Mouse (Mus musculus) MEL (cell line): ENCODE data around the gene Cyfip1. TPM values are rescaled to one million over a fixed set of nuclear protein-coding genes. Genes with fewer than 3 reads are reported as not detected.

Experiments used
- DNase-seq: peaks from one replicate; pipeline ENCODE4 v3.0.0; 2011; ENCODE audit warnings: low read depth, low spot score
- H3K27ac ChIP-seq: 2 replicates; pipeline ENCODE4 v1.5.1; 2012; ENCODE audit warnings: low read depth, mild to moderate bottlenecking, control low read depth, low read length, moderate library complexity; ENCODE audit not compliant: control insufficient read depth
- H3K27me3 ChIP-seq, 2 experiments: fragments of 150-350 bp in 1 of 2; sonication (generic) in 1 of 2; 2 replicates each; pipeline ENCODE4 v1.6.1; 2012; ENCODE audit warnings: low read length in 2 of 2, mild to moderate bottlenecking in 2 of 2, improper control_type of control experiment in 1 of 2, moderate library complexity in 1 of 2; ENCODE audit not compliant: insufficient read depth in 2 of 2, control insufficient read depth in 1 of 2
- H3K36me3 ChIP-seq, 2 experiments: 2 replicates each; pipeline ENCODE4 v1.6.1; 2012 to 2014; ENCODE audit warnings: low read length in 2 of 2, improper control_type of control experiment in 1 of 2, inconsistent platforms in 1 of 2, mild to moderate bottlenecking in 1 of 2; ENCODE audit not compliant: insufficient read depth in 2 of 2, control insufficient read depth in 1 of 2
- H3K4me1 ChIP-seq, 2 experiments: fragments of 150-350 bp in 1 of 2; sonication (generic) in 1 of 2; 2 replicates each; pipeline ENCODE4 v1.6.1; 2012; ENCODE audit warnings: low read length in 2 of 2, improper control_type of control experiment in 1 of 2, mild to moderate bottlenecking in 1 of 2; ENCODE audit not compliant: insufficient read depth in 2 of 2, control insufficient read depth in 1 of 2
- H3K4me3 ChIP-seq, 2 experiments: fragments of 150-350 bp in 1 of 2; sonication (generic) in 1 of 2; 2 replicates each; pipeline ENCODE4 v1.5.1; 2012; ENCODE audit warnings: low read depth in 2 of 2, low read length in 2 of 2, mild to moderate bottlenecking in 2 of 2, moderate library complexity in 2 of 2, control low read depth in 1 of 2, improper control_type of control experiment in 1 of 2; ENCODE audit not compliant: control insufficient read depth in 1 of 2, insufficient read depth in 1 of 2
- H3K79me2 ChIP-seq: 2 replicates; pipeline ENCODE4 v1.6.1; 2012; ENCODE audit warnings: mild to moderate bottlenecking, low read length, moderate library complexity; ENCODE audit not compliant: control insufficient read depth, poor library complexity, insufficient read depth
- H3K9ac ChIP-seq: 2 replicates; pipeline ENCODE4 v1.6.1; 2012; ENCODE audit warnings: low read depth, mild to moderate bottlenecking, control low read depth, low read length, moderate library complexity; ENCODE audit not compliant: control insufficient read depth, poor library complexity, severe bottlenecking
- H3K9me3 ChIP-seq: fragments of 150-350 bp; sonication (generic); replicated peaks from 2 replicates; pipeline ENCODE4 v1.6.1; 2012; ENCODE audit warnings: mild to moderate bottlenecking, low read length, improper control_type of control experiment, moderate library complexity; ENCODE audit not compliant: insufficient read depth
- CHD2 ChIP-seq: IDR thresholded peaks from 2 replicates; pipeline ENCODE4 v1.6.1; 2011; ENCODE audit warnings: low read length, improper control_type of control experiment
- CTCF ChIP-seq, 3 experiments: IDR thresholded peaks in 2 of 3; conservative IDR thresholded peaks in 1 of 3; 2 replicates each; pipeline ENCODE4 v1.5.1; 2011 to 2012; ENCODE audit warnings: low read length in 3 of 3, low read depth in 2 of 3, mild to moderate bottlenecking in 2 of 3, improper control_type of control experiment in 1 of 3, inconsistent platforms in 1 of 3, mixed read lengths in 1 of 3, moderate library complexity in 1 of 3; ENCODE audit not compliant: control insufficient read depth in 1 of 3, insufficient read depth in 1 of 3, poor library complexity in 1 of 3, severe bottlenecking in 1 of 3
- ELF1 ChIP-seq: IDR thresholded peaks from 2 replicates; pipeline ENCODE4 v1.6.1; 2014; ENCODE audit warnings: low read depth, mild to moderate bottlenecking, inconsistent platforms, low read length, improper control_type of control experiment, moderate library complexity
- EP300 ChIP-seq, 2 experiments: IDR thresholded peaks; 2 replicates each; pipeline ENCODE4 v1.6.1; 2011; ENCODE audit warnings: improper control_type of control experiment in 2 of 2, low read length in 2 of 2, low read depth in 1 of 2, mild to moderate bottlenecking in 1 of 2
- GABPA ChIP-seq: IDR thresholded peaks from 2 replicates; pipeline ENCODE4 v1.6.1; 2012; ENCODE audit warnings: low read depth, mild to moderate bottlenecking, inconsistent platforms, low read length, improper control_type of control experiment, moderate library complexity
- GATA1 ChIP-seq: IDR thresholded peaks from 2 replicates; pipeline ENCODE4 v1.6.1; 2011; ENCODE audit warnings: low read depth, low read length, improper control_type of control experiment
- HCFC1 ChIP-seq: IDR thresholded peaks from 2 replicates; pipeline ENCODE4 v1.6.1; 2012; ENCODE audit warnings: low read depth, mild to moderate bottlenecking, inconsistent platforms, low read length, improper control_type of control experiment, moderate library complexity
- JUND ChIP-seq: IDR thresholded peaks from 2 replicates; pipeline ENCODE4 v1.6.1; 2011; ENCODE audit warnings: low read depth, mild to moderate bottlenecking, improper control_type of control experiment, low read length
- KAT2A ChIP-seq: conservative IDR thresholded peaks from 2 replicates; pipeline ENCODE4 v1.6.1; 2012; ENCODE audit warnings: low read depth, low read length, improper control_type of control experiment, inconsistent platforms
- MAFK ChIP-seq: IDR thresholded peaks from 2 replicates; pipeline ENCODE4 v1.6.1; 2011; ENCODE audit warnings: low read depth, mild to moderate bottlenecking, low read length, improper control_type of control experiment, borderline replicate concordance
- MAZ ChIP-seq: IDR thresholded peaks from 2 replicates; pipeline ENCODE4 v1.6.1; 2012; ENCODE audit warnings: low read depth, mild to moderate bottlenecking, inconsistent platforms, low read length, improper control_type of control experiment
- MXI1 ChIP-seq: IDR thresholded peaks from 2 replicates; pipeline ENCODE4 v1.6.1; 2011; ENCODE audit warnings: mild to moderate bottlenecking, low read depth, low read length, improper control_type of control experiment
- MYC ChIP-seq: IDR thresholded peaks from 2 replicates; pipeline ENCODE4 v1.6.1; 2011; ENCODE audit warnings: low read depth, mild to moderate bottlenecking, low read length, improper control_type of control experiment, moderate library complexity
- NELFE ChIP-seq: IDR thresholded peaks from 2 replicates; pipeline ENCODE4 v1.6.1; 2011; ENCODE audit warnings: low read depth, low read length, improper control_type of control experiment
- POLR2A ChIP-seq, 2 experiments: IDR thresholded peaks; 2 replicates each; pipeline ENCODE4 v1.6.1; 2011 to 2012; ENCODE audit warnings: low read length in 2 of 2, mild to moderate bottlenecking in 2 of 2, control low read depth in 1 of 2, improper control_type of control experiment in 1 of 2, low read depth in 1 of 2, moderate library complexity in 1 of 2; ENCODE audit not compliant: control insufficient read depth in 1 of 2, insufficient read depth in 1 of 2, poor library complexity in 1 of 2
- POLR2AphosphoS2 ChIP-seq: IDR thresholded peaks from 2 replicates; pipeline ENCODE4 v1.6.1; 2011; ENCODE audit warnings: low read length, improper control_type of control experiment
- POLR2AphosphoS5 ChIP-seq: IDR thresholded peaks from 2 replicates; pipeline ENCODE4 v1.6.1; 2012; ENCODE audit warnings: low read depth, borderline replicate concordance, mild to moderate bottlenecking, inconsistent platforms, low read length, moderate library complexity, mixed read lengths
- RAD21 ChIP-seq: IDR thresholded peaks from 2 replicates; pipeline ENCODE4 v1.6.1; 2011; ENCODE audit warnings: mild to moderate bottlenecking, low read depth, low read length, improper control_type of control experiment
- SIN3A ChIP-seq: IDR thresholded peaks from 2 replicates; pipeline ENCODE4 v1.6.1; 2012; ENCODE audit warnings: low read length, improper control_type of control experiment, inconsistent platforms
- SMC3 ChIP-seq: IDR thresholded peaks from 2 replicates; pipeline ENCODE4 v1.6.1; 2011; ENCODE audit warnings: low read depth, low read length, improper control_type of control experiment
- TAL1 ChIP-seq: IDR thresholded peaks from 2 replicates; pipeline ENCODE4 v1.6.1; 2012; ENCODE audit warnings: mild to moderate bottlenecking, inconsistent platforms, low read length, moderate library complexity, mixed read lengths
- TBP ChIP-seq: IDR thresholded peaks from 2 replicates; pipeline ENCODE4 v1.8.0; 2011; ENCODE audit warnings: low read depth, low read length, improper control_type of control experiment
- TCF12 ChIP-seq: IDR thresholded peaks from 2 replicates; pipeline ENCODE4 v1.6.1; 2014; ENCODE audit warnings: low read depth, mild to moderate bottlenecking, inconsistent platforms, low read length, improper control_type of control experiment, moderate library complexity
- UBTF ChIP-seq: IDR thresholded peaks from 2 replicates; pipeline ENCODE4 v1.6.1; 2012; ENCODE audit warnings: low read depth, mild to moderate bottlenecking, inconsistent platforms, low read length, improper control_type of control experiment, moderate library complexity, borderline replicate concordance; ENCODE audit not compliant: insufficient read depth
- USF1 ChIP-seq: IDR thresholded peaks from 2 replicates; pipeline ENCODE4 v1.6.1; 2014; ENCODE audit warnings: low read depth, mild to moderate bottlenecking, inconsistent platforms, low read length, improper control_type of control experiment, moderate library complexity
- ZC3H11A ChIP-seq: IDR thresholded peaks from 2 replicates; pipeline ENCODE4 v1.6.1; 2012; ENCODE audit warnings: low read depth, mild to moderate bottlenecking, inconsistent platforms, low read length, improper control_type of control experiment
- ZKSCAN1 ChIP-seq: IDR thresholded peaks from 2 replicates; pipeline ENCODE4 v1.6.1; 2012; ENCODE audit warnings: low read depth, mild to moderate bottlenecking, inconsistent platforms, low read length, improper control_type of control experiment, moderate library complexity
- ZMIZ1 ChIP-seq: IDR thresholded peaks from 2 replicates; pipeline ENCODE4 v1.6.1; 2012; ENCODE audit warnings: low read depth, mild to moderate bottlenecking, inconsistent platforms, low read length, improper control_type of control experiment, moderate library complexity
- ZNF384 ChIP-seq: IDR thresholded peaks from 2 replicates; pipeline ENCODE4 v1.6.1; 2012; ENCODE audit warnings: low read depth, mild to moderate bottlenecking, inconsistent platforms, low read length, improper control_type of control experiment
- polyA plus RNA-seq, 2 experiments: library from polyadenylated mRNA; stranded (reverse) in 1 of 2; unstranded in 1 of 2; fragments of >175 nt in 1 of 2; fragments of >200 nt in 1 of 2; gene quantifications; 2 replicates each; pipeline versions ENCODE4 v1.2.1 to v1.2.4; 2012; ENCODE audit warnings: low replicate concordance in 2 of 2, low read depth in 1 of 2; ENCODE audit not compliant: insufficient read length in 2 of 2, insufficient read depth in 1 of 2, missing spikeins in 1 of 2
- total RNA-seq: library from RNA; depleted of rRNA; stranded (reverse); fragments of 300-350 nt; gene quantifications from 2 replicates; pipeline ENCODE4 v1.2.3, GENCODE M21; 2012

Cyfip1 gene
- total and polyA plus RNA-seq, 3 experiments, result 18.3 to 124 (median 27.6) TPM

DNA sequence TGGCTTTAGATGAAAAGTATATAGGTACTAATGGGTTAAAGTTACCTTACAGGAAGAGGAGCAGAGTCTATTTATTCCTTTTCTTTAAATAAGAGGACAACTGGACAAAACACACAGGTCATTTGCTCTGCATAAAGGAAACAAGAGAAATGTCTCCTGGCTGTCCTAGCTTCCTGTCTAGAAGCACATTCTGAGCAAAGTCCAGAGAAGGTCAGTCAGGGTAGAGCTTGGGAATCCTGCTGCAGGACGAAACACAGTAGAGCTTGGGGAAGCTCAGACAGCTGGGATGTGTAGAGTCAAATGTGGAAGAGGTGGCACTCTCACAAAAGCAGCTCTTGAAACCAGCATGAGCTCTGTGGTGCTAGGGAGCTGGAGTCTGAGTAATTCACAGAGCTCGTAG lies 68.8 kb downstream of the Cyfip1 start:
- no peak overlapping the region for H3K9ac ChIP-seq

DNA sequence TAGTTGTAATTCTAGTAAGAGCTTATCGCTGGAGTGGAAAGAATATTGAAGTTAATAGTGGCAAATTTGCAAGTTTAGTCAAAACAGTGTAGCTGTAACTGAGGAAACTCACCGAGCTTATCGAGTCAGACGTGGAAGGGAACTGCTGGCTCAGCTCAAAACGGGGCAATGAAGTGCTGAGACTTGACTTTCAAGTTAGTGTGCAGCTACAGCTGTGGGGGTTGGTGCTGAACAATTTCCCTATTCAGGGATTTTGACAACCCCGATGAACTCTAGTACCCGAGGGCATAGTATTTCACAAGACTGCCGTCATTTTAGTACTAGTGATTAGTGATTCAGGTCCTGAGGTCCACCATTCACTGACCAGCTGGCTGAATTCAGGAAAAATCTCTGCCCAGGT lies 69.8 kb downstream of the Cyfip1 start:
- no peak overlapping the region for H3K27ac ChIP-seq

More for the DNA sequence above, 68.8 kb downstream of the Cyfip1 start:
- no peak for DNase-seq
- H3K27me3 ChIP-seq, result no peaks in the 10 kb centered on the region
- H3K9me3 ChIP-seq, result no peaks in the 10 kb centered on the region
- no peak overlapping the region for H3K4me3 ChIP-seq
- no peak overlapping the region for H3K27ac ChIP-seq
- H3K79me2 ChIP-seq, result no peaks in the 10 kb centered on the region
- no peak for TF ChIP-seq UBTF
- TF ChIP-seq ZMIZ1, result no peak
- no peak for TF ChIP-seq POLR2AphosphoS2
- no peak for TF ChIP-seq USF1
- TF ChIP-seq TBP, result no peak
- no peak for TF ChIP-seq CTCF (IDR thresholded peaks at IDR 0.05 in 2 of 3, conservative IDR thresholded peaks at IDR 0.05 in 1 of 3; ENCODE audit: control insufficient read depth in 1 of 3, insufficient read depth in 1 of 3, low read depth in 2 of 3, low read length in 3 of 3, poor library complexity in 1 of 3, severe bottlenecking in 1 of 3)
- H3K4me1 ChIP-seq, result no peaks in the 10 kb centered on the region
- no peaks in the 10 kb centered on the region; a peak in 1 of 4 replicates for H3K36me3 ChIP-seq

DNA sequence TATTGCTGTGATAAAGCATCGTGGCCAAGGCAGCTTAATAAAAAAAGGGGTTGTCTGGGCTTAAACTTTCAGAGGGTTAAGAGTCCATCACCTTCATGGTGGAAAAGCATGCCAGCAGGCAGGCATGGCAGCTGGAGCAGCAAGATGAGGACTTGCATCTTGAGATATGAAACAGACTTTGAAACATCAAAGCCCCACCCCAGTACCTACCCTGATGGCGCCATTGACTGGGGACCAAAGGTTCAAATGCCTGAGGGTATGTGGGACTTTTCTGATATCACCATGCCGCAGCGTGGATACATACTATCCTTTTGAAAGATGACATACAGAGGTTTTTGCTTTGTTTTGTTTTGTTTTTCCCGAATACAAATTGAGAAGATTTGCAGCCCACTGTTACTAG lies 70.6 kb downstream of the Cyfip1 start:
- no peaks in the 10 kb centered on the region for H3K9me3 ChIP-seq
- no peak overlapping the region for H3K9ac ChIP-seq
- H3K36me3 ChIP-seq, result no peaks in the 10 kb centered on the region; a peak in 1 of 4 replicates
- no peaks in the 10 kb centered on the region for H3K4me1 ChIP-seq
- no peak for DNase-seq
- H3K4me3 ChIP-seq, result no peak overlapping the region
- H3K79me2 ChIP-seq, result no peaks in the 10 kb centered on the region
- H3K27ac ChIP-seq, result no peak overlapping the region
- no peaks in the 10 kb centered on the region for H3K27me3 ChIP-seq
- TF ChIP-seq CTCF (IDR thresholded peaks at IDR 0.05 in 2 of 3, conservative IDR thresholded peaks at IDR 0.05 in 1 of 3; ENCODE audit: control insufficient read depth in 1 of 3, insufficient read depth in 1 of 3, low read depth in 2 of 3, low read length in 3 of 3, poor library complexity in 1 of 3, severe bottlenecking in 1 of 3) (no peak), EP300 (IDR thresholded peaks at IDR 0.05; ENCODE audit: low read depth in 1 of 2, low read length in 2 of 2) (no peak), MXI1 (no peak), TAL1 (no peak), SMC3 (no peak), MYC (no peak), SIN3A (no peak), POLR2AphosphoS2 (no peak), MAFK (no peak), GABPA (no peak), TCF12 (no peak), POLR2AphosphoS5 (no peak), CHD2 (no peak), ZNF384 (no peak), NELFE (no peak), JUND (no peak)

More for the DNA sequence above, 69.8 kb downstream of the Cyfip1 start:
- no peak overlapping the region for H3K9ac ChIP-seq
- DNase-seq, result no peak
- no peaks in the 10 kb centered on the region for H3K9me3 ChIP-seq
- TF ChIP-seq GATA1 (no peak), CTCF (IDR thresholded peaks at IDR 0.05 in 2 of 3, conservative IDR thresholded peaks at IDR 0.05 in 1 of 3; ENCODE audit: control insufficient read depth in 1 of 3, insufficient read depth in 1 of 3, low read depth in 2 of 3, low read length in 3 of 3, poor library complexity in 1 of 3, severe bottlenecking in 1 of 3) (no peak), POLR2A (IDR thresholded peaks at IDR 0.05; ENCODE audit: control insufficient read depth in 1 of 2, insufficient read depth in 1 of 2, low read depth in 1 of 2, low read length in 2 of 2, poor library complexity in 1 of 2) (no peak), POLR2AphosphoS2 (no peak), TAL1 (no peak), ZMIZ1 (no peak), EP300 (IDR thresholded peaks at IDR 0.05; ENCODE audit: low read depth in 1 of 2, low read length in 2 of 2) (no peak), MAZ (no peak), CHD2 (no peak), RAD21 (no peak), ZC3H11A (no peak), HCFC1 (no peak), JUND (no peak), UBTF (no peak), ELF1 (no peak), NELFE (no peak), ZKSCAN1 (no peak), KAT2A (no peak), USF1 (no peak), ZNF384 (no peak)
- H3K4me3 ChIP-seq, result no peak overlapping the region
- no peaks in the 10 kb centered on the region for H3K27me3 ChIP-seq
- no peaks in the 10 kb centered on the region; a peak in 1 of 4 replicates for H3K36me3 ChIP-seq
- no peaks in the 10 kb centered on the region for H3K4me1 ChIP-seq
- no peaks in the 10 kb centered on the region for H3K79me2 ChIP-seq
